Mouse (Mus musculus) thymus, postnatal 36 days (tissue): ENCODE measurements around the gene Nudt1.

Experiments used
- DNase-seq, 2 experiments: peaks; one replicate each; pipeline ENCODE4 v3.0.0; 2022; ENCODE audit warnings: mixed read lengths in 2 of 2

Nudt1 gene

GRCm38 (mm10) chr5:140384462-140384861 is 63.0 kb downstream of the Nudt1 start:
- DNase-seq = no peak

DNA sequence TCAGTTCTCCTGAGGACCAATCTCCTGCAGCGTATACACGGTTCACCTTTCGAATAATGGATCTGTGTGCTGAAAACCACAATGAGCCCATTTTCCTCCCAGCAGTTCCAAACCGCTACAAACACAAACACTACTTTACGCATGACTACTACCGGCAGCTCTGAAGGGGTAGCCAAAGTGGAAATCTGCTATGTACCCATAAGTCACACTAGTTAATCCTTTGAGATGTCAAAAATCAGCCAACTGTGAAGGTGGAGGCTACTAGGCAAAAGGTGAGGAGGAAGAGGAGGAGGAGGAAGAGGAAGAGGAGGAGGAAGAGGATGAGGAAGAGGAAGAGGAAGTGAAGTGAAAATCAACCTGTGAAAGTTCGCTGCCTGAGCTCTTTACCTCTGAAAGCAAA is 65.8 kb downstream of the Nudt1 start:
- no peak for DNase-seq
